Mouse (Mus musculus) thymus, adult 2 months (tissue): ENCODE measurements at regions not wholly inside any gene's neighbourhood (a gene's known extent, or its start where the extent isn't known, plus 50 kb on each side); places are given as distances from the start of the nearest gene placed in this dataset.

Experiments used
- DNase-seq: peaks from one replicate; pipeline ENCODE4 v3.0.0; 2021
- H3K27ac ChIP-seq: fragments of 200-500 bp; 2 replicates; pipeline ENCODE4 v1.5.1; 2012; ENCODE audit warnings: low read length, control low read depth; ENCODE audit not compliant: control insufficient read depth, insufficient read depth
- H3K27me3 ChIP-seq: fragments of 200-500 bp; 2 replicates; pipeline ENCODE4 v1.6.1; 2012; ENCODE audit warnings: mild to moderate bottlenecking, low read length, moderate library complexity, mixed read lengths; ENCODE audit not compliant: control insufficient read depth, insufficient read depth
- H3K36me3 ChIP-seq: fragments of 200-500 bp; 2 replicates; pipeline ENCODE4 v1.6.1; 2012; ENCODE audit warnings: mild to moderate bottlenecking, low read length, moderate library complexity; ENCODE audit not compliant: control insufficient read depth, insufficient read depth
- H3K4me1 ChIP-seq: fragments of 200-500 bp; replicated peaks from 2 replicates; pipeline ENCODE4 v1.6.1; 2012; ENCODE audit warnings: low read length; ENCODE audit not compliant: control insufficient read depth, insufficient read depth
- H3K4me3 ChIP-seq: fragments of 200-500 bp; 2 replicates; pipeline ENCODE4 v1.5.1; 2012; ENCODE audit warnings: mild to moderate bottlenecking, low read length, control low read depth, moderate library complexity; ENCODE audit not compliant: control insufficient read depth, insufficient read depth
- CTCF ChIP-seq: fragments of 200-500 bp; IDR thresholded peaks from 2 replicates; pipeline ENCODE4 v1.5.1; 2012; ENCODE audit warnings: mild to moderate bottlenecking, control low read depth, low read length, moderate library complexity, borderline replicate concordance; ENCODE audit not compliant: control insufficient read depth, poor library complexity, insufficient read depth; ENCODE audit errors: extremely low read depth
- POLR2A ChIP-seq: fragments of 200-500 bp; IDR thresholded peaks from 2 replicates; pipeline ENCODE4 v1.6.1; 2012; ENCODE audit warnings: mild to moderate bottlenecking, low read length, control low read depth, moderate library complexity; ENCODE audit not compliant: control insufficient read depth, poor library complexity, insufficient read depth; ENCODE audit errors: extremely low read depth
- WGBS: fragments of 180-500 bp; shearing (Covaris S2); methylation state at CpG from one replicate; pipeline ENCODE4 v1.1.7; 2018; 5-methylcytosine and 5-hydroxymethylcytosine counted together

- 96% methylated on average over 5 of the region's 5 CpGs for WGBS
- Histone ChIP-seq H3K4me1 (no peaks in the 10 kb centered on the region), H3K36me3 (no peaks in the 10 kb centered on the region), H3K27ac (no peak overlapping the region), H3K4me3 (no peak overlapping the region), H3K27me3 (no peaks in the 10 kb centered on the region)
- TF ChIP-seq POLR2A (no peak), CTCF (no peak)
- no peak for DNase-seq
These were observed 68.5 kb upstream of the Arhgap5 start for GRCm38 (mm10) chr12:52435321-52435720.

DNA sequence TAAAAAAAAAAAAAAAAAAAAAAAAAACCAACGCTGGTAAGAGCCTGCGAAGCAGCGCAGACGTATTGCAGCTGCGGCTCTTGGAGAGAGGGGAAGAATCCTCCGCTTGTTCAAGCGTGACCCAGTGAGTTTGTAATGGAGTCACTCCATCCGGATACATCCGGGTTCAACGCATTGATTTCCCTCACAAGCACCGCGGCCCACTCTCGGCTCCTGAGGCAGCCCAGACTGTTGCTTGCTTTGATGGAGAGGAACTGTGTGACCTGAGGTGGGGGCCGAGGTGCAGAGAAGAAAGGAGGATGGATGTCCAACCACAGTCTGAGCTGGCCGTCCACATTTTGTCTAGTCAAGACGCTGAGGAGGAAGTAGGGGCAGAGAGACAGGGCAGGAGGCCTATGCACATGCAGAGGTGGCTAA lies 68.0 kb upstream of the Arhgap5 start:
- 82% methylated on average over 16 of the region's 16 CpGs for WGBS

GRCm38 (mm10) chr12:52436941-52437340 lies 66.8 kb upstream of the Arhgap5 start:
- TF ChIP-seq POLR2A (no peak), CTCF (no peak)
- no peak overlapping the region for H3K27ac ChIP-seq
- 87% methylated on average over 4 of the region's 4 CpGs for WGBS
- no peak overlapping the region for H3K4me3 ChIP-seq
- H3K36me3 ChIP-seq, result no peaks in the 10 kb centered on the region
- no peaks in the 10 kb centered on the region for H3K27me3 ChIP-seq
- no peak for DNase-seq
- no peaks in the 10 kb centered on the region for H3K4me1 ChIP-seq

More for the DNA sequence above, 68.0 kb upstream of the Arhgap5 start:
- H3K27me3 ChIP-seq, result no peaks in the 10 kb centered on the region
- DNase-seq, result no peak
- H3K4me3 ChIP-seq, result no peak overlapping the region
- no peak for TF ChIP-seq POLR2A
- TF ChIP-seq CTCF, result no peak
- H3K27ac ChIP-seq, result no peak overlapping the region
- H3K36me3 ChIP-seq, result no peaks in the 10 kb centered on the region
- H3K4me1 ChIP-seq, result no peaks in the 10 kb centered on the region

GRCm38 (mm10) chr12:52439241-52439640 lies 64.5 kb upstream of the Arhgap5 start:
- Histone ChIP-seq H3K36me3 (no peaks in the 10 kb centered on the region), H3K4me3 (no peak overlapping the region), H3K4me1 (no peaks in the 10 kb centered on the region), H3K27me3 (no peaks in the 10 kb centered on the region), H3K27ac (no peak overlapping the region)
- 83% methylated on average over 1 of the region's 1 CpGs for WGBS
- DNase-seq, result no peak
- TF ChIP-seq POLR2A (no peak), CTCF (no peak)

DNA sequence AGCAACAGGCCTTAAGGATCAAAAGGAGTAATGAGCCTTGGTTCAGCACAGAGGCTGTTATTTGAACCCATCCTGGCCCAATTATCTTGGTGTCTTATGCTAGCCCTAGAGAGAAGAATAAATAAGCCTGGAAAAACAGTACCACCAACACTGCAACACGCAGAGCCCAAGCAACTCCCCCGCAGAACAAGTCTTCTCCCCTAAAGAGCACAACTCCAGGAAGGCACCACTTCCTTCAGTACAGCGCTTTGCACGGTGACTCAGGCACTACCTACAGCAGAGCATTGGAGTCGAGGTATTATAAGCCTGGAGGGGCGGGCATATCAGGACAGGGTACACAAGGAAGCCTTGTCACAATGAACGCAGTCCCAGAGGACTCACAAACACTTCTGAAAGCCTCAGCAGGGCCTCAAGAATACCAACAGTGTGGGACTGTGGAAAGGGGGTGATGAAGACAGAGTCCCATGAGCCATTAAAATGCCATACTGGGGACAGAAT lies 62.9 kb upstream of the Arhgap5 start:
- no peak for DNase-seq
- H3K27ac ChIP-seq, result no peak overlapping the region
- 71% methylated on average over 7 of the region's 7 CpGs for WGBS

DNA sequence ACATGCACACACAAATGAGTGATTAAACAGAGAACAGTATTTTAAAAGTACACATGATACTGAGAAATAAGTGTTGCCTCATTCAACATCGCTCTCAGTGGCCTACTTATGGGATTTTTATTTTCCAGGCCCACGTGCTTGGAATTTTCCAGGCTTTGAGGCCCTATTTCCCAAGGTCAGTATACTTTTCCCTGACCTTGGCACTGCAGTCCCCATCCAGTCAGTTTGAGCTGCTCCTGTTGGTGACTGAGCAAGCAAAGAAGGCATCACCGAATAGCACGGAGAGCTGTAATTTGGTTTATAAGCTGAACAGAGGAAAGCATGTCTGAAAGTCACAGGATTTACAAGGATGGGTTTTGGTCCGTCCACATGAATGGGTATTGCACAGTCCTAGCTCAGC lies 61.4 kb upstream of the Arhgap5 start:
- no peak for TF ChIP-seq POLR2A
- no peak for TF ChIP-seq CTCF
- Histone ChIP-seq H3K36me3 (no peaks in the 10 kb centered on the region), H3K27ac (no peak overlapping the region), H3K27me3 (no peaks in the 10 kb centered on the region), H3K4me3 (no peak overlapping the region), H3K4me1 (no peaks in the 10 kb centered on the region)
- no peak for DNase-seq
- 98% methylated on average over 5 of the region's 5 CpGs for WGBS

More for the DNA sequence above, 62.9 kb upstream of the Arhgap5 start:
- Histone ChIP-seq H3K4me1 (no peaks in the 10 kb centered on the region), H3K4me3 (no peak overlapping the region), H3K27me3 (no peaks in the 10 kb centered on the region), H3K36me3 (no peaks in the 10 kb centered on the region)
- TF ChIP-seq POLR2A (no peak), CTCF (no peak)

GRCm38 (mm10) chr12:52445731-52446130 lies 58.0 kb upstream of the Arhgap5 start:
- Histone ChIP-seq H3K4me3 (no peak overlapping the region), H3K4me1 (no peaks in the 10 kb centered on the region), H3K36me3 (no peaks in the 10 kb centered on the region), H3K27ac (no peak overlapping the region), H3K27me3 (no peaks in the 10 kb centered on the region)
- WGBS, result 51% methylated on average over 2 of the region's 2 CpGs
- no peak for DNase-seq
- TF ChIP-seq POLR2A, result no peak
